Mouse (Mus musculus): ENCODE measurements around the gene Rtbdn.

DNA sequence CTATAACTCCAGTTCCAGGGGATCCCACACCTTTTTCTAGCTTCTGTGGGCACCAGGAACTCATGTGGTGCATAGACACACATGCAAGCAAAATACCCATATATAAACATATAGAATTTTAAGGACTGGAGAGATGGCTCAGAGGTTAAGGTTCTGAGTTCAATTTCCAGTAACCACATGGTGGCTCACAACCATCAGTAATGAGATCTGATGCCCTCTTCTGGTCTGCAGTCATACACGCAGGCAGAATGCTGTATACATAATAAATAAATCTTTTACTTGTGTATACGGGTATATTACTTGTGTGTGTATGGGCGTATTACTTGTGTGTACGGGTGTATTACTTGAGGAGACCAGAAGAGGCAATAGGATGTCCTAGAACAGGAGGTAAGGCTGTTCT, 17.2 kb downstream of the Rtbdn start:
- no peak for TF ChIP-seq MYOG (IDR thresholded peaks at IDR 0.05; ENCODE audit: control insufficient read depth, extremely low read depth, insufficient read length)
- no peak for TF ChIP-seq CTCF (IDR thresholded peaks at IDR 0.05; ENCODE audit: control insufficient read depth, insufficient read depth, insufficient read length)
- TF ChIP-seq USF1 (IDR thresholded peaks at IDR 0.05; ENCODE audit: low read depth), result no peak

All from C2C12 (cell line).